Mouse (Mus musculus) gastrocnemius, postnatal 4 days (tissue): Measurements from ENCODE around the gene Syt1. TPM values are rescaled to one million over a fixed set of nuclear protein-coding genes. Genes with fewer than 3 reads are reported as not detected.

Experiments
- DNase-seq, 2 experiments: peaks; one replicate each; pipeline ENCODE4 v3.0.0; 2021 to 2022; ENCODE audit warnings: low spot score in 2 of 2, mixed read lengths in 2 of 2
- total RNA-seq, 2 experiments: library from RNA; stranded (reverse); gene quantifications; 2 replicates each; pipeline ENCODE4 v1.2.3; 2021

The Syt1 gene
- total RNA-seq, 2 experiments from 2014 or later = 0.18 to 0.22 TPM

DNA sequence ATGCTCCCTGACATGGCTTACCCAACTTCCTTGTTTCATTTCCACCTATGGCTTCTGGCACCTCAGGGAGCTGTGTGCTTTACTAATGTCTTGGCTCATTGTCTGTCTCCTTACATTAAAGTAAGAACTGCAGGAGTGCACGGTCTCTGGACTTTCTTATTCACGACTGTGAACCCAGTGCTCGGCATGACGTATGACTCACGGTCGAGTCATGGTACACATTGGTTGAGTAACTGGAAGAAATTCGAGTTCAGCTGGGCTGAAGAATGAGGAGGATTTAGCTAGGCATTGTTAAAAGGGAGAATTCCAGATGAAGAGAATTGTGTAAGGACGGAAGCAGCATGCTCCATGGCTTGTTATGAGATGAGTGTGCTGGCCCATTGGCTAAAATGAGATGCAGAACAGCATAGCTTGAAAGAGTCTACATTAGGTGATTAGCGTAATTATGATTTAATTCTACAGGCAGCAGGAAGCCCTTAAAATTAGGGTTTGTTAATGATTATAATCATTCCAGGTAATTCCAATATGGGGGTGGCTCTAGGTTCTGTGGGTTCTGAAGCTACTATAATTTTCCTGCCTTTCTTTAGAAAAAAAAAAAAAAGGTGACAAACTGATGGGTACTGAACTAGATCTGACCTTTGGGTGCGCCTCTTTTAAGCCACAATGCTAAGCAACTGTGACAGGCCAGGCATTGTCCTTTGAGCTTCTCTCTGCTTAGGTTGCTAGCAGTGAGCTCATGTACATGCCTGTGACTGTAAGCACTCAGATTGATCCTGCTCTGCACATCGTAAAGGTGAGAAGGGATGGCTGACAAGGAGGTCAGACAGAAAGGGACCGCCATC lies 429.0 kb downstream of the Syt1 start:
- no peak for DNase-seq

DNA sequence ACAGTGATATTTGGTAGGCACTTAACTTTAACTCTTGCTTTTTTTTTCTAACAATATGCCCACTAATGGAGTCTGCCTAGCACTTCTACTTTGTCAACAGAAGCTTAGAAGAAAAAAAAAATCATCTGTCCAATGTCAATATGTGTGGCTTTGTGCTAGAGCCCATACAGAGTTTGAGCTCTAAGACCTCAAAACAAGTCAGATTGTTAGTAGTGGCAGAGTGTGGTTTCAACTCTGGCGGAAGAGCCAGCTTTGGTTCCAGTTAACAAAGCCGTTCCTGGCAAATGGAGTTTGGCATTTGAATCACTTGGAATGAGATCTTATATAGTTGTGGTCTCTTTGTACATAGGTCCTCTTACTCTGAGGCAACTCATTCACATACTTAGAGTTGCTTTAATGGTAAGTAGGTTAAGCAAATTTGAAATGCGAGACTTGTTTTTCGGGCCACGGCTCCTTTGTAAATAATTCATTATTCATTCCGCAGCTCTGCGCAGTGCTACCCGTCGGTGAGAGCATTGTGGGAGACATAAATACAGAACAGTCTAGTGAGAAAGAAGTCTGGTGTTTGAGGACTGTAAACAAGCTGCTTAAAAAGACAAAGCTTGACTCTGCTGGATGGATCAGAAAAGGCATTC lies 429.9 kb downstream of the Syt1 start:
- no peak for DNase-seq

DNA sequence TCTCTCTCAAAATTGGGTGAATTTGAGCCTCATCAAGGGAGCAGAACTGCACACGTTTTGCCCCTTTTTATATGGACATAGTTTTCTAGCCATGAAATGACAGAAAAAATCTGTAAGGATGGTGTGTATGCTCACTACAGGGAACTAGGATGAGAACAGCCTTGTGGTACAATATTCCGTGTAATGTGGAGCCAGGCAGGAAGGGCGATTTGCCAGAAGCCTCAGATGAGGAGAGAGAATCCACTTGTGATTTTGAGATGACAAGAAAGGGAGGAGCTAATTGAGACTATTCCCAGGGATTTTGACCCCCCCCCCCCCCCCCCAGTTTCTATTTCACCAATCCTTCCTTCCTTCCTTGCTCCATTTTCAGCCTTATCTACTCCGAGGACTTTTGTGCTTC lies 431.4 kb downstream of the Syt1 start:
- no peak for DNase-seq

DNA sequence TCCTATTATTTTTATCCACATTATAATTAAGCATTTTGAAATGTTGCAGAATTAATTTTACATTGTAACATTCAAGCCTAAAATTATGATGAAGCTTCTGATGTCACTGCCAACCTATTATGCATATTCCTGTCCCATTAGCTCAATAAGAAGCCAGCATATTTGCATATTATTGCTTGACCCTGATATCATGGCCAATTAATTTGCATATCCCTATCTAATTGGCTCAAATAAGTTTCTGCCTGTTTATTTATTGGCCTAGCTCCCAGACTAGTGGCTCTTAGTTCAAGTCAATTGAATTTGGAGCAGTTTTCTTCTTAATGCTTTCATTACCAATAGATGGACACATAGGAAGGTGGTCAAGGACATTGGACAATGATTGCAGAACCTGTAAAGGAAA lies 433.2 kb downstream of the Syt1 start:
- DNase-seq = no peak

DNA sequence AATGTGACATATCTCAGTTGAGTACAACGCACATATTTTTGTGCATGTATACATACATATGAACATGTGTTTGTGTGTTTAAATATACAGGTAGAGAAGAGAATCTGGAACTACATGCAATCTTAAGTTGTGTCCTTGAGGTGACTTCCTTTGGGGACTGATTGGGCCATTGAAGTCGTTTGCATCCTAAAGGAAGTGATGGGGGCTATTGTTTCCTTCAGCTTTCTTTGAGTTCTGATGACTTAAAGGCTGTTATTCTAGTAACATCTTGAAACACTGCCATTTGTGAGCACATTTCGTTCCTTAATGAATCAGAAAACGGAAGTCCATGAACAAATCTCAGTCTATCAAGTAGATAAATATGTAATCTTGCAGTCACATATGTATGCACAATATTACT lies 438.0 kb downstream of the Syt1 start:
- no peak for DNase-seq

DNA sequence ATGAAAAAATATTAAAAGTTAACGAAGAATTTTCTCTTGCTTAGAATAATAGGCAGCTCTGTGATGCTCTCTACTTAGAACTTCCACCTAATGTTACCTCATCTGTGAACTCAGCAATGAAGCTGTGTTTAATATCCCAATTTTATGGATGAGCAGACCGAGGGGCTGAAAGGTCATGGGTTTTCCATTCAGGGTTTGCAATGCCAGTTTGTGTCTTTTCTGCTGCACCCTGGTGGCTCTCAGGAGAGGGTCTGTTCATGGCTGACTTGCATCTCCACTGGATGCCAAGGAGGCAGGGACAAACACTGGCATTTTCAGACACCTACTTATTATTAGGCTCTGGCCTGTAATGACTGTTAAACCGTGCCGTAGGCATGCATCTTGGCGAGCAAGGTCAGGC lies 439.7 kb downstream of the Syt1 start:
- no peak for DNase-seq

DNA sequence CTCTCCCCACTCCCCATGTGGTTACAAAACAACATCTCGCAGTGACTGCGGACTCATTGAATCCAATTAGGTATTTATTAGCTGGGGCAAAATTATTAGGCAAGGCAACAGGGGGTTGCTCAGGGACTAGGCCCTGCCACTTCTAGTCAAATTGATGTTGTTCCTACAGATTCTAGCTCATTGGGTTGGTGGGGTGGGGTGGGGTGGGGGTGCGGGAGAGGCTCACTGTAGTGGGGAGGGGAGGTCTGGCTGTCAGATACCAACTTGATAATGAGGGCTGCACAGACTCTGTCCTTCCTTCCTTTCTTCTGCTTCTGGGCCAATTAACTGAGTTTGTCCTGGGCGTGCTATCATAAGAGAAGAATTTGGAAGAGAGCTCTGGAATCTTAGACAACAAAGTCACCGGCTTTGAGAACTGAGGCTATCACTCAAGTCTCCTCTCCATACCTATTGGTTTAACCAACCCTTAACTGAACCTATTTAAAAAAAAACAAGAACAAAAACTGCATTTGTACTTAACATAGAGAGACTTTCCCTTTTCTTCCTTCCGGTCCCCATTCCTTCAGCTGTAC lies 441.1 kb downstream of the Syt1 start:
- no peak for DNase-seq

DNA sequence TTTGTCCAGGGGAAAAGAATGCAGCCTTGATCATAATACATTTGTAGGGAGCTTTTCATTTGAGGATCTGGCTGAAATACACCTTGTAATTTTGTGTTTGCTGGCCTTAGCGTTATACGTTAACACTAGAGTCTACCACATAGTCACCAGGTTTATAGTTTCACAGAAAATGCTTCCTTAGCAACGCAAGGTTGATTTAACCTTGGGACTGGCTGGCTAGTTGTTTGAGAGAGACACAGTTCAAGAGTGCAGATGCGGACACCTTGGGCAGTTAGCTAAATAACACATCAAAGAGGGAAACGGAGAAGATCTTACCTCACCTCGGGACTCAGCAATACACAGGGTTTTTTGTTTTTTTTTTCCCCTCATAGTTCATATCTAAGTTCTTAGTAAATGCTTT lies 441.9 kb downstream of the Syt1 start:
- no peak for DNase-seq

DNA sequence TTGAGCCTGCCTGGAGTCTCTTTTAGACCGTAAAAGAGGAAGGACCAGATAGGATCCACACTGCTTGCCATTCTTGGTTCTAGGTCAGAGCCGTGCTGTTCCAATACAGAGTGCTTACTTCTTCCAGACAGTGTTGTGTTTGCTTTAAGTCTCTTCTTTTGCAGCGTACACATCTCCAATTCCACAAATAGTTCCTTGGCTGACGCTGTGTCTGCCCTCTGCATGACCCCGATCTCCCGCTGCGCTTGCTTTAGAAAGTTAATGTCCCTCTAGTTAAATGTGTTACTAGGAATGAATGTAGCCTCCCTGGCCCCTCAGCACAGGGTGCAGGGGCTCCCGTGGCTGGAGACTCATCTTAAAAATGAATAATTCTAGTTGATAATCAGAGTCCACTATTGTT lies 442.6 kb downstream of the Syt1 start:
- no peak for DNase-seq

DNA sequence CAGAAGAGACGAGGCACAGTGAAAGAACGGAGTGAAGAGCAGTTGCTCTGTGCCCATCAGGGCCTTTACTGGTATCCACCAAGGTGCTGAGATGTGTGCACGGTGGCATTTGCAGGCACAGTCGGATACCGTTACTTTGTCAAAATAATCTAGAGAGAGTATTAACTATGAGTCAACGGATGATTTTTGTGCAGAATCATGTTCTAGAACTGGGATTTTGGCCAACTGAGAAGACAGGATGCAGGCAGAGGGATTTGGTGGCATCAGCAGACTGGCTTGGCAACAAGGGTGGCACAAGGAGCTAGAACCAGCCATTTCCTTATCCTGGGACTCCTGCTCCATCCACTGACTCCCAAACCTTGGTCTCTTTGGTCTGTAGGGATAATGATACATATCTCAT lies 443.3 kb downstream of the Syt1 start:
- no peak for DNase-seq

DNA sequence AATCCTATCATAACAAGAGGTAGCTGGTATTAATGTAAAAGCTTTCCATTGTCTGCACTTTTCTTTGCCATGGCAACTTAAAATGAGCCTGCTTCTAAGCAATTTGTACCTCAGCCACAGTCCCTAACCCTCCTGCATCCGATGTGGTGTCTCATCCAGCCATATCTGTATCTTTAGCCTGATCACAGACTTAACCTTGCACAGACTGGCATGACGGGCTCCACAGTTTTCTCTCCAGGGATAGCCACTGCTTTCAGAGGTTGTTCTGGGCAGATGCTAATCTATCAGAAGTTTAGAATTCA lies 451.2 kb downstream of the Syt1 start:
- no peak for DNase-seq

DNA sequence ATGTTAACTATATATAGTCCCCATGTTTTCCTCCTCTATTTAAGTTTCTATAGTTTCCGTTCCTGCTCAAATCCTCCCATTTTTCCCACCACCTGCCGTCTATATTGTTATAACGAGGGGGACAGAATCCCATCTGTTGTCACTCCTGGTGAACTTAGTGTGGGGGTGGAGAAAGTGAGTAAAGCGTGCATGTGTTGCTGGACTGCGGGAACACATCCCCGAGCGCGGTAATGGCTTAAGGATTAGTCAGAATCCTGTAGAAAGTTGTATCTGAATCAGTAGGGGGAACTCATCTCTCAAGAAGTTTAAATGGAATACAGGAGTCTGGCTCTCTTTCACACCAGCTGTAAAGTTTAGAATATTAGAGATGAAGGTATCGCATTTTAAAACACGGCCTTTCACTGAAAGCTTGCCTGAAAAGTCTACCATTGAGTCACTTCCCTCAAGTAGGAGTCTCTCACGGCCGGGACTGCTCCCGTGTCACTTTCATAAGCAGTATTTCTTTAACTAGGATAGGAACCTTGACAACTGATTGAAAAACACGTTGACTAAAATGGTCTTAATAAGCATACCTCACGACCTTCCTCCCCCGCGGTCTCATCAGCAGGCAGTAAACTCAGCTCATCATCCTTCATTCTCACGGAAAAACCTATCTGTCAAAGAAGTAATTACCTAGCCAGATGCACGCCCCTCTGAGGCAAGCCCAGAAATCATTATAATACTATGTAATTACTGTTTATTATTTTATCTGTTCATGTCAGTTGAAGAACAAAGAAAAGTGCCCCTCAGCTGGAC lies 451.8 kb downstream of the Syt1 start:
- DNase-seq = no peak

DNA sequence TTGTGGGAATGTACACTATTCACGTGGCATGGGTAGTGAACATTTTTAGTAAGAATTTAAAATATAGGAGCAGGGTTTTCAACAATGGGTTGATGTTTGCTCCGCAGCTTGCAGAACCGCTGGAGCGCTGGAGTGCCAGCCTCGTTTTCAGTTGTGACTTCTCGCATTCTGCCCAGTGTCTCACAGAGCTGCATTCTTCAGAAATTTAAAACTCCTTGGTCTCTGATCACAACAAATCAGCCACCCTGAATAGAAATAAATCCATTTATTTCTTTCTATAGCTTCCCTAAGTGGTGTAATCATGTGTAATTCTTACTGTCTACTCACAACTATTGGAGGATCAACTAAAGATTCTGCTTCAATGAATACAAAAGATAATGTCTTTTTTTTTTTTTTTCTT lies 458.2 kb downstream of the Syt1 start:
- DNase-seq = no peak

DNA sequence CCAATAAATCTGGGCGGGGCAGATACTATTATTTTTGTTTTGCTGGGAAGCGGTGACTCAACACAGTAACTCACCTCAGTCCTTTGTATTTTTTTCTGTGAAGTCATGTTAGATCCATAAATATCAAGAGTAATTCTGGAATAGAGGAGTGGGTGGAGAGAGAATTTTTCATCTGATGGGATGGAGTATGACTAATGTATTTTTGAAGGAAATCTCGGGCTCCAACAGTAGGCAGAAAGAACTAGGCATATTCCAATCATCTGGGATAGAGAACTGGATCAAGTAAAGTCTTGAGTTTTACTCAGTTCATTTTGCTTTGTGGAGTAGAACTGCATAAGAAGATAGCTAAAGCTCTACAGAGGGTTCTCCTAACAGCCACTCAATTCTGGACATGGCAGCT lies 465.1 kb downstream of the Syt1 start:
- DNase-seq = no peak

DNA sequence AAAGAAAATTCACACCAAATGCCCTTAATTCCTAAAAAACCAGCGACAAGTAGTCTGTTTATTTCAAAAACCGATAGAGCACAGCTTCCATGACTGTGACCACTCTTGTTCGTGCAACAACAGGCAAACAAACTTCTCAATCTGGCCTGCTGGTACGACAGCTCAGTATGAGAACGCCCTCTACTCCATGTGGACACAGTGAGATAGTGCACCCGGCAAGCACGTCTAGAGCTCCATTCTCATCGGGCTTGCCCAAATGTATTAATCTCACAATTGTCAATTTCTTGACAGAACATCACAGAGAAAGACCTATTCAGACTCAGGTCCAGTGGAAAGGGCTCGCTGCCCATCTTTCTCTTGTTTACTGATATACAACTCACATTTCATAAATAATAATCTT lies 469.2 kb downstream of the Syt1 start:
- DNase-seq = no peak

DNA sequence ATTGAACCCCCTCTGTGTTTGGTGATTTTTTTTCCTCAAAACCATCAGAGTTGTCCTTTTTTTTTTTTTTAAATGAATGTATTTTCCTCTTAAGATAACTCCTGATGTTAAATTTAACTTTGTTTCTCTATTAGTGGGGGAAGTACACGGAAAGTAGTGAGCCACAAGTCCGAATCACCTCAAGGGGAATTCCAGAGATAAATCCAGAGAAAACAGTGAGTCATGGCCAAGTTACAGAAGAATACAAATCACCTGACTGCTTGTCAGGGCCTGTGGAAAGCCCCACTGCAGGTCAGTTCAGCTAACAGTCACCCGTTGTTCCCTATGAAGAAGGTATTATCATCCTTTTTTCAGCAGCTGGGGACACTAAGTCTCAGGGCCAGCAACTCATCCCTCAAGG lies 472.2 kb downstream of the Syt1 start:
- no peak for DNase-seq

DNA sequence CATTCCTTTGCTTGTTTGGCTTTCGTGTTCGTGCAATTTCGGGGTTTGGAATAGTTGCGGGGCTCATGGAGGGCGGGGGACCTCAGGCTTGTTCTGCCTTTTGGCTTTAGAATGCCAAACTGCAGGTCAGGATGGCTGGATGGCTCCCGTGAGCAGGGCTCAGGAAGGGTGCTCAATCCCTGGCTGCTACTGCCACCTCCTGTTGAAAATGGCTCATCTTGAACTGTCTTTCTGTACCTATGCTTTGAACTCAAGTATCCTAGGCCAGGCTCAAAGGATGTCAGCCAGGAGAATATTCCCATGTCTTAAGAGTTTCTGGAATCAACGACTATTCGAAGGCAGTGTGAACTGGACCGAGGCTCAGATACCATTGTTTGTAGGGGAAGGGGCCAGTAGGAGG lies 473.1 kb downstream of the Syt1 start:
- DNase-seq = no peak

DNA sequence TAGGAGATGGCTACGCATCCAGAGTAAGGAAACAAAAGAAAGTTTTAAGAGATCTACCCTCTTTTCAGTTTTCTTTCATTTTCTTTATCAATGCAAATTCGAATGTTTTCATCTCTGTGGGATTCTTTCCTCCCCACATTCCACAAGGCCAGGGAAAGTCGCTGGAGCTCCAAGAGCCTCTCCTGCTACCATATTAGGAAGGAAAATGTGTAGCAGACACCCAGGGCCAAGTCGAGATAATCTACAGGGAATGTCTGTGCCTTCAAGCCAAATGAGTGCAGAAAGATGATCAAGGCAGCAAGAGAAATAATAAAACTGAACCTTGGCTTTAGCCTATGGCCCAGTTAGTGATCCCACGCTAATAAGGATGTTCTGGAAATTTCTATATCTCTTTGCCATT lies 474.9 kb downstream of the Syt1 start:
- no peak for DNase-seq

DNA sequence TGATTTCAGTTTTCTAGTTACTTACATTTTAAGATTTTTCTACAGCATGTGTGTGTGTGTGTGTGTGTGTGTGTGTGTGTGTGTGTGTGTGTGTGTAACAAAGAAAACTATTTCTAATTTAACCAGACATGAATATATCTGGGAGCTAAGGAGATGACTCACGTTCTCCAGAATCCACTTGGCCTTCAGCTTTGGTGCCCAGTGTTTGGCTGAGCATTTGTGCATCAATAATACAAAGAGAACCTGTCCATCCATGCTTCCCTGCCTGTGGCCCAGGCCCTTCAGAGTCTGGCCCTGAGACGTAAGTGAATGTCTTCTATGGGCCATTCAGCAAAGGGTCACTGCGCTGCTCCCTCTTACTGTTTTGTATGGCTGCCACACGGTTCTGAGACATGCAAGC lies 476.7 kb downstream of the Syt1 start:
- no peak for DNase-seq

DNA sequence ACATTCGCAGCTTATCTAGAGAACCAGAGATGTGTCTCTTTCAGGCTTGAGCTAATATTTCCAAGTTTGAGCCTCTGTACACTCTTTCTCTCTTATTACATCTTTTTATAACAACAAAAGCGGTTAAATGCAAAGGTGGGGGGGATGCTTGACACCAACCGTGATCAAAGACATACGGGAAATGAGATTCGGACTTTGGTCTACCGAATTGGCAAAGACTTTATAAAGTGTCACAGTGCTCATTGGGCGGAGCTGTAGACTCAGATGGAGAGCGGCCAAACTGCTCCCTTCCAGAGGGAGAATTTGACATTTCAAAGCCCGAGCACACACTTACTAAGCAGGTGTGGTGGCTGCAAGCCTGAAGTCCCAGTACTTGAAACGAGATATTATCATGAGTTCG lies 477.9 kb downstream of the Syt1 start:
- DNase-seq = no peak

DNA sequence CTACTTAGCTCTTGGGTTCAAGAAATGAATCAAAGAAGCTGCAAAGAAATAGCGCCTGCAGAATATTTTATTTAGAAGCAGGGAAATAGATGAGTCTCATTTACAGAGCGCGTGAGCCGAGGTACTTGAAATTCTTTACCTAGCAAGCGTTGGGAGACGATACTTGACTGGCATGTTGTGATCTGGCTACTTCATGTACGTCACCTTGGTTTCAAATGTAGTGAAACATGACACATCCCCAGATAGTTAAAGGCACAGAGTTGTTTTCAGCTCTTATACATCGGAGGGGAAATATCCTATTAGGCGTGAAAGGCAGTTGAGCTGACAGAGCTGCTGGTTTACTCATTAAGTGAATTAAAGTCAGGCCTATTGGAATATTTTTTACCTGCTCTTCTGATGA lies 478.5 kb downstream of the Syt1 start:
- no peak for DNase-seq

DNA sequence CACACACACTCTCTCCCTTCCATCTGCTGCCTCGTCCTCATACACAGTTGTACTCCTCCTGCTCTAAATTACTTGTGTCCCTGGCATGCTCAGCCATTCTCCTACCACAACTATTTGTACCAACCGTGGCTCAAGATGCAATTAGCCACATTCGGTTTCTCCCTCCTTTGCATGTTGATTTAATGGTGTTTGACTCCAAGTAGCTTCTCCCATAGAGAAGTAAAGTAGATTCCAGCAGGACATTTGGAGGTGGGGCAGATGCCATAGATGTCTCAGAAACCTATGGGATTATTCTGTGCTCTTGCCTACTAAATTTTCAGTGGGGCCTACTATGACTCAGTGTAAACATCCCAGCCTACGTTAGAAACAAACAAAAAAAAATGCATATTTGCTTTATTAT lies 479.1 kb downstream of the Syt1 start:
- no peak for DNase-seq
